15 mouse cellular contexts compared by ENCODE assay signal in genomic region chr16:76149581-76149980, GRCm38 (mm10).
DNase-seq lines count a peak whose midpoint lies in the region; TF ChIP-seq lines count a peak whose summit lies in the region.
"Had no signal": no experiment of that assay in that cellular context is flagged by ENCODE, and none has a peak within 500 bp of the region (broad histone marks: within the 10 kb centered on the region; RNA-seq: fewer than 3 reads in every experiment).

No protein-coding gene starts in this region.

- DNase-seq in adrenal gland, adult 2 months = peak; percentile 25
- no peak for DNase-seq in adrenal gland, postnatal 10 days
- peak; percentile 46 for DNase-seq in heart, adult 11 months
- no peak for DNase-seq in heart, adult 9 months (ENCODE audit: low spot score in 2 of 2)
- peak; percentile 81 for DNase-seq in 416B (ENCODE audit: low read depth)
- peak; percentile 27 for DNase-seq in brain, embryonic 14.5 days (ENCODE audit: low read depth)
- no peak for DNase-seq in layer of hippocampus, adult 9-10 months (ENCODE audit: low spot score)
- no peak for DNase-seq in T-cell, adult 2 months (ENCODE audit: low spot score)
- DNase-seq: adrenal gland, postnatal 14 days; cerebellum, adult 2 months; cerebellum, postnatal 10 days; gastrocnemius, adult 2 months; gastrocnemius, postnatal 25 days; heart, postnatal 14 days; kidney, adult 8-10 months had no signal

- TF ChIP-seq POLR2A in brain, embryonic 14.5 days (IDR thresholded peaks at IDR 0.05; ENCODE audit: borderline replicate concordance, extremely low read depth, insufficient read depth, insufficient read length, poor library complexity, severe bottlenecking) = no peak

- no peak for TF ChIP-seq CTCF in brain, embryonic 14.5 days (IDR thresholded peaks at IDR 0.05; ENCODE audit: borderline replicate concordance, extremely low read depth, insufficient read depth, insufficient read length)

Comparison
In these comparisons a context has a peak if more than half of its experiments do, and no peak if none do; other contexts are left out.
1. DNase-seq: peak in adrenal gland, adult 2 months (single experiment), heart, adult 11 months (single experiment), 416B (single experiment) and brain, embryonic 14.5 days (single experiment); none in adrenal gland, postnatal 10 days (single experiment), heart, adult 9 months (0 of 2), layer of hippocampus, adult 9-10 months (single experiment) and T-cell, adult 2 months (single experiment).